Mouse (Mus musculus) left cerebral cortex, adult 2 months (tissue): ENCODE results near the gene Rsrc1. TPM values are rescaled to one million over a fixed set of nuclear protein-coding genes. Genes with fewer than 3 reads are reported as not detected.

Source experiments
- DNase-seq, 2 experiments: peaks; one replicate each; pipeline ENCODE4 v3.0.0; 2021 to 2022; ENCODE audit warnings: low spot score in 2 of 2, mixed read lengths in 1 of 2; ENCODE audit errors: extremely low spot score in 1 of 2
- H3K27ac ChIP-seq: fragments of 200-600 bp; 2 replicates; pipeline ENCODE4 v1.8.1; 2022
- H3K4me3 ChIP-seq: fragments of 200-600 bp; 2 replicates; pipeline ENCODE4 v1.8.1; 2022
- CTCF ChIP-seq: fragments of 200-600 bp; IDR thresholded peaks from 2 replicates; pipeline ENCODE4 v1.8.1; 2022; ENCODE audit warnings: antibody characterized with exemption, mild to moderate bottlenecking, moderate library complexity
- intact Hi-C: fragments of 180-260 bp; cut with DNase I; formaldehyde crosslinking; loops from one replicate; pipeline ENCODE4 v1.15.1; 2025
- total RNA-seq, 2 experiments: library from RNA; stranded (reverse); gene quantifications; 2 replicates each; pipeline ENCODE4 v1.2.3; 2021

Gene Rsrc1
- total RNA-seq, 2 experiments from 2014 or later, result 36.3 to 37.2 TPM

- TF ChIP-seq CTCF, result no peak
- no peak overlapping the region for H3K27ac ChIP-seq
- intact Hi-C loops, result no loop called here
- DNase-seq, result no peak
- H3K4me3 ChIP-seq, result no peak overlapping the region
Measured at GRCm38 (mm10) chr3:67308725-67309124, 327.5 kb downstream of the Rsrc1 start.

- no peak for TF ChIP-seq CTCF
- DNase-seq, result no peak
- Histone ChIP-seq H3K4me3 (no peak overlapping the region), H3K27ac (no peak overlapping the region)
- intact Hi-C loops, result no loop called here
Measured at GRCm38 (mm10) chr3:67309644-67310311, 328.6 kb downstream of the Rsrc1 start.

GRCm38 (mm10) chr3:67311436-67311835 lies 330.2 kb downstream of the Rsrc1 start:
- TF ChIP-seq CTCF, result no peak
- DNase-seq, result no peak
- intact Hi-C loops, result no loop called here
- Histone ChIP-seq H3K4me3 (no peak overlapping the region), H3K27ac (no peak overlapping the region)

GRCm38 (mm10) chr3:67322422-67322821 lies 341.2 kb downstream of the Rsrc1 start:
- no peak overlapping the region for H3K27ac ChIP-seq
- TF ChIP-seq CTCF, result no peak
- H3K4me3 ChIP-seq, result no peak overlapping the region
- no peak for DNase-seq
- intact Hi-C loops, result no loop called here

GRCm38 (mm10) chr3:67339558-67339957 lies 358.4 kb downstream of the Rsrc1 start:
- intact Hi-C loops, result no loop called here
- Histone ChIP-seq H3K27ac (no peak overlapping the region), H3K4me3 (no peak overlapping the region)
- no peak for DNase-seq
- no peak for TF ChIP-seq CTCF

- H3K4me3 ChIP-seq, result no peak overlapping the region
- H3K27ac ChIP-seq, result no peak overlapping the region
- DNase-seq, result no peak
- TF ChIP-seq CTCF, result no peak
- intact Hi-C loops, result loop anchor here (10.0 kb wide), 1 partner anchor 356 kb away; the partner anchor contains the start of genes Rsrc1 and Shox2
Measured at GRCm38 (mm10) chr3:67340921-67341320, 359.7 kb downstream of the Rsrc1 start.

GRCm38 (mm10) chr3:67343004-67343662 lies 361.9 kb downstream of the Rsrc1 start:
- DNase-seq, result no peak
- TF ChIP-seq CTCF, result peak; percentile 31
- intact Hi-C loops, result loop anchor here (10.0 kb wide), 1 partner anchor 358 kb away; the partner anchor contains the start of genes Rsrc1 and Shox2

GRCm38 (mm10) chr3:67344599-67344998 lies 363.4 kb downstream of the Rsrc1 start:
- peak; percentile 89 for TF ChIP-seq CTCF
- Histone ChIP-seq H3K4me3 (no peak overlapping the region), H3K27ac (no peak overlapping the region)
- peak; percentile 56 to 71 for DNase-seq
- intact Hi-C loops, result loop anchor here (1.0 to 10.0 kb wide), 3 partner anchors 360 to 1012 kb away; partner anchors contain the start of genes Rsrc1 and Shox2

More at GRCm38 (mm10) chr3:67343004-67343662, 361.9 kb downstream of the Rsrc1 start:
- no peak overlapping the region for H3K27ac ChIP-seq
- H3K4me3 ChIP-seq, result no peak overlapping the region

GRCm38 (mm10) chr3:67346674-67347073 lies 365.5 kb downstream of the Rsrc1 start:
- intact Hi-C loops, result loop anchor here (10.0 kb wide), 1 partner anchor 362 kb away; the partner anchor contains the start of genes Rsrc1 and Shox2
- TF ChIP-seq CTCF, result no peak
- H3K4me3 ChIP-seq, result no peak overlapping the region
- no peak for DNase-seq
- H3K27ac ChIP-seq, result no peak overlapping the region

- TF ChIP-seq CTCF, result no peak
- Histone ChIP-seq H3K4me3 (no peak overlapping the region), H3K27ac (no peak overlapping the region)
- no peak for DNase-seq
- intact Hi-C loops, result loop anchor here (2.0 kb wide), 2 partner anchors 79 to 217 kb away; partner anchors contain the start of gene Gfm1
Measured at GRCm38 (mm10) chr3:67351406-67352127, 370.4 kb downstream of the Rsrc1 start.

GRCm38 (mm10) chr3:67352128-67352762 lies 371.1 kb downstream of the Rsrc1 start:
- no peak overlapping the region for H3K4me3 ChIP-seq
- intact Hi-C loops, result loop anchor here (2.0 kb wide), 2 partner anchors 79 to 217 kb away; partner anchors contain the start of gene Gfm1
- no peak overlapping the region for H3K27ac ChIP-seq
- peak; percentile 31 for DNase-seq
- peak; percentile 93 for TF ChIP-seq CTCF
